Mouse (Mus musculus) bone marrow, adult 2 months (tissue): ENCODE data around the gene Pibf1. TPM values are rescaled to one million over a fixed set of nuclear protein-coding genes. Genes with fewer than 3 reads are reported as not detected.

Source experiments
- H3K27ac ChIP-seq: fragments of 200-500 bp; 2 replicates; pipeline ENCODE4 v1.5.1; 2012; ENCODE audit warnings: low read depth, mild to moderate bottlenecking, control low read depth, inconsistent platforms, low read length; ENCODE audit not compliant: control insufficient read depth, poor library complexity, insufficient read depth
- H3K4me1 ChIP-seq: fragments of 200-500 bp; 2 replicates; pipeline ENCODE4 v1.6.1; 2011; ENCODE audit warnings: low read length; ENCODE audit not compliant: control insufficient read depth, insufficient read depth
- H3K4me3 ChIP-seq: fragments of 200-500 bp; replicated peaks from 2 replicates; pipeline ENCODE3; 2011; ENCODE audit warnings: mild to moderate bottlenecking, low read depth, low read length, control low read depth; ENCODE audit not compliant: control insufficient read depth
- CTCF ChIP-seq: fragments of 200-500 bp; IDR thresholded peaks from 2 replicates; pipeline ENCODE4 v1.5.1; 2011; ENCODE audit warnings: low read length, control low read depth; ENCODE audit not compliant: control insufficient read depth, insufficient read depth
- POLR2A ChIP-seq: fragments of 200-500 bp; IDR thresholded peaks from 2 replicates; pipeline ENCODE4 v1.6.1; 2011; ENCODE audit warnings: low read depth, mild to moderate bottlenecking, control low read depth, low read length, borderline replicate concordance; ENCODE audit not compliant: control insufficient read depth
- WGBS: fragments of 180-500 bp; shearing (Covaris S2); methylation state at CpG from one replicate; pipeline ENCODE4 v1.1.7; 2018; 5-methylcytosine and 5-hydroxymethylcytosine counted together
- polyA plus RNA-seq: library from polyadenylated mRNA; stranded (reverse); fragments of >200 nt; gene quantifications from 2 replicates; pipeline ENCODE4 v1.2.4, GENCODE M21; 2011; ENCODE audit warnings: low replicate concordance; ENCODE audit not compliant: missing spikeins, insufficient read depth, insufficient read length

The Pibf1 gene
- polyA plus RNA-seq = 2.2 and 5.9 TPM in 2 replicates

DNA sequence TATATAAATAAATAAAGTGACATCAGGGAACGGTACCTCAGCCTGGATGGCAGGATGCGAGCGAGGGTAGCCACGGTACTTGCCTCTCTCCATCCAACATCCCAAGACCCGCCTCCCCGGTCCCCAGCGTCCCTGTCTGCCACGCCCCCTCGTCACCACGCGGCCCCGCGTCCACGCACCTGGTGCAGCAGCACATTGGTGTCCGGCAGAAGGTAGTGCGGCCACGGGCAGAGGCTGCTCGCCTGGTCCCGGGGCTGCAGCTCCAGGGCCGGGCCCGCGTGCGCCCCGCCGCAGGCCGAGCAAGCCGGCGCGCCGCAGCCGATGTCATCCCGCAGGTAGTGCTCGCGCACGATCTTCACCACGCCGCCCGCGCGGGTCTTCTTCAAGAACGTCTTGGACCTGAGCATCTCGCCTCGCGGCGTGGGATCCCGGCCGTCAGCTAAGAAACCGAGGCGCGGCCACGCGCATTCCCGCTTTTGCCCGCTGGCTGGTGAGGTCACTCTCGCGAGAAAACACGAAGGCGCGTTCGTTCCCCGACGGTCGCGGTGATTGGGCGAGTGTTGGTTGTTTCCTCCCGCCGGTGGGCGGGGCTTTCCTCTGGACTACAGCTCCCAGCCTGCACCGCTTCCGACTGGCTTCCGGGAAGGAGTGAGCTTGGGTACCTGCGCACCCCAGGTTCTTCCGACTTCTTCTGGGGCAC lies at the start of gene Pibf1, which contains the start of gene Dis3:
Pibf1 (plus strand) TSS at position 158 of the 700 bp plus-strand sequence.
Dis3 (minus strand) TSS at position 504 of the 700 bp plus-strand sequence.
- Histone ChIP-seq H3K4me3 (peak within 1 kb of the TSS; percentile 92), H3K4me1 (no peaks in the 10 kb centered on the region; the same call in 1 of the 2 replicates), H3K27ac (peak within 1 kb of the TSS; percentile 29; the same call in 1 of the 2 replicates)
- TF ChIP-seq CTCF (peak; percentile 2; the same call in 1 of the 2 replicates), POLR2A (peak; percentile 77; the same call in 1 of the 2 replicates)
- WGBS = under 1% methylated on average over 73 of the region's 73 CpGs

DNA sequence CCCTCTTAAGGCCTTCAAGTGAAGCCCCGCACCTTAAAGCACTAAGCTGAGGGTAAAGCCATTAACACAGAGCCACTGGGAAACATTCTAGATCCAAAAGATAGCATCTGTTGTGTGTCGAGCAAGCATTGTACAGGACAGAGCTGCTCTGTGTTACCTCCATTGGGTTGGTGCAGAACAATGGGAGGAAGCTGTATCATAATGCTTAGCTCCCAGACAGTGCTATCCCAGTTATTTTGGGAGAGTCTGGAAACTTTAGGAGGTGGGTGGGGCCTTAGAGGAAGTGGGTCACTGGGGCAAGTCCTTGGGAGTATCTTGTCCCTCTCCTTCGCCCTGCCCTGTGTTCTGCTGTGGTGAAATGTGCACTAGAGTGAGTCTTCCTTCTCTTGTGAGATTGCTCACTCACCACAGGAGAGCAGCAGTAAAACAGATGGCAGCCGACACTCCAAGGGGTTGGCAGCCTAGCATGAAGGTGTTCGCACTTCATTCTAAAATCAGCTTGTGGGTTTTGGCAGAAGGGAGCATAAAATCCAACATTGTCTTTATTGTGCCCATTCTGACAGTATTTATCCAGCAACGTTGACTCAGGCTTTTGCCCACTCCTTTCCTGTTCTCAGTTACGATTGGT lies 40.2 kb upstream of the Pibf1 start:
- H3K4me3 ChIP-seq = no peak overlapping the region
- TF ChIP-seq POLR2A = no peak
- no peak for TF ChIP-seq CTCF
- no peak overlapping the region for H3K27ac ChIP-seq
- H3K4me1 ChIP-seq = no peaks in the 10 kb centered on the region; the same call in 1 of the 2 replicates
- WGBS = 85% methylated on average over 7 of the region's 7 CpGs

DNA sequence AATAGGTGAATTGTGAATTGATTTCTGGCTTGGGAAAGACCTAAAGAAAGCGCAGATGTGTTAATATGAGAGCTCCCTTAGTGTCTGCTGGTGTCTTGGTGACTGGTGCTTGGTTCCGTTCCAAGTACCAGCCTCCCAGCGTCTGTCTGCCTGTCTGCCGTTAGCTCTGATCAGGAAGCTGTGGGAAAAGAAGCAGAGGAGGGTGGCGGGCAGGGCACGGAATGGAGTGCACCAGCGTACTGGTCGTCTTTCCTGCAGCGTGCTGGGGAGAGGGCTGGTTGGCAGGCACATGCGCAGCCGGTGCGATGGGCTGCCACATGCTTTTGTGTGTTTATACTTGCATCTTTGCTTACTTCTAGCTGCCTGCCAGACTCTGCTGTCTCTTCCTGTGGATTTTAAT lies 38.6 kb upstream of the Pibf1 start:
- Histone ChIP-seq H3K4me1 (no peaks in the 10 kb centered on the region; the same call in 1 of the 2 replicates), H3K27ac (no peak overlapping the region), H3K4me3 (no peak overlapping the region)
- 80% methylated on average over 12 of the region's 12 CpGs for WGBS
- TF ChIP-seq CTCF = no peak
- TF ChIP-seq POLR2A = no peak

DNA sequence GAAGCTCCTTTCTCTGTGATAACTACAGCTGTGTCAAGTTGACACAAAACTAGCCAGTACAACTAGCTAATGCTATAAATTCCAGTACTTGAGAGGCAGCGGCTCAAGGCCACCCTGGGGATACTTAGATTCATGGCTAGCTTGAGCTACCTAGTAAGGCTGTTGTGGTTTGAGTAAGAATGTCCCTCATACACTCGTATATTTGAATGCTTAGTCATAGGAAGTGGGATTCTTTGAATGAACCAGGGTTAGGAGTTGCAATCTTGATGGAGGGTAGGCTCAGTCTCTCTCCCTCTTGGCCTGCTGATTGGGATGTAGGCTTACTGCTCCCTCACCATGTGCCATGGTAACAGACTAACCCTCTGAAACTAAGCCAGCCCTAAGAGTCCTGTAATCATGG lies 36.1 kb upstream of the Pibf1 start:
- no peak overlapping the region for H3K27ac ChIP-seq
- TF ChIP-seq CTCF (no peak), POLR2A (no peak)
- H3K4me3 ChIP-seq = no peak overlapping the region
- H3K4me1 ChIP-seq = no peaks in the 10 kb centered on the region
- WGBS = 63% methylated on average over 2 of the region's 2 CpGs

GRCm38 (mm10) chr14:99071146-99071545 lies 28.1 kb upstream of the Pibf1 start:
- TF ChIP-seq POLR2A (no peak), CTCF (no peak)
- Histone ChIP-seq H3K4me3 (no peak overlapping the region), H3K4me1 (no peaks in the 10 kb centered on the region), H3K27ac (no peak overlapping the region)
- 83% methylated on average over 4 of the region's 4 CpGs for WGBS

- Histone ChIP-seq H3K4me3 (no peak overlapping the region), H3K4me1 (no peaks in the 10 kb centered on the region), H3K27ac (no peak overlapping the region)
- TF ChIP-seq POLR2A (no peak), CTCF (no peak)
- WGBS = 94% methylated on average over 7 of the region's 7 CpGs
These were observed 10.3 kb upstream of the Pibf1 start for GRCm38 (mm10) chr14:99088947-99089346.

GRCm38 (mm10) chr14:99099967-99100587 lies 853 bp downstream of the Pibf1 start:
- H3K27ac ChIP-seq = no peak overlapping the region
- WGBS = 3% methylated on average over 20 of the region's 20 CpGs

GRCm38 (mm10) chr14:99103050-99103449 lies 3.8 kb downstream of the Pibf1 start:
- TF ChIP-seq POLR2A = no peak
- no peak for TF ChIP-seq CTCF
- WGBS = 77% methylated on average over 4 of the region's 4 CpGs

More at GRCm38 (mm10) chr14:99099967-99100587, 853 bp downstream of the Pibf1 start:
- TF ChIP-seq CTCF = no peak
- no peak for TF ChIP-seq POLR2A
- Histone ChIP-seq H3K4me3 (peak overlapping the region; percentile 74), H3K4me1 (no peaks in the 10 kb centered on the region; the same call in 1 of the 2 replicates)

More at GRCm38 (mm10) chr14:99103050-99103449, 3.8 kb downstream of the Pibf1 start:
- Histone ChIP-seq H3K4me3 (no peak overlapping the region), H3K4me1 (no peaks in the 10 kb centered on the region; the same call in 1 of the 2 replicates), H3K27ac (no peak overlapping the region)
